Mouse (Mus musculus): ENCODE measurements around the gene Gjb3. TPM values are rescaled to one million over a fixed set of nuclear protein-coding genes. Genes with fewer than 3 reads are reported as not detected.

The Gjb3 gene
- total and polyA plus RNA-seq, 3 experiments = not detected

GRCm38 (mm10) chr4:127324759-127325158 lies 5.9 kb downstream of the Gjb3 start:
- Histone ChIP-seq H3K9ac (ENCODE audit: control insufficient read depth, low read depth, low read length, poor library complexity, severe bottlenecking) (no peak overlapping the region), H3K27me3 (ENCODE audit: control insufficient read depth in 1 of 2, insufficient read depth in 2 of 2, low read length in 2 of 2) (no peaks in the 10 kb centered on the region), H3K36me3 (ENCODE audit: control insufficient read depth in 1 of 2, insufficient read depth in 2 of 2, low read length in 2 of 2) (no peaks in the 10 kb centered on the region), H3K4me3 (ENCODE audit: control insufficient read depth in 1 of 2, insufficient read depth in 1 of 2, low read depth in 2 of 2, low read length in 2 of 2) (no peak overlapping the region), H3K9me3 (replicated peaks; ENCODE audit: insufficient read depth, low read length) (no peaks in the 10 kb centered on the region), H3K4me1 (ENCODE audit: control insufficient read depth in 1 of 2, insufficient read depth in 2 of 2, low read length in 2 of 2) (no peaks in the 10 kb centered on the region), H3K79me2 (ENCODE audit: control insufficient read depth, insufficient read depth, low read length, poor library complexity) (no peaks in the 10 kb centered on the region), H3K27ac (ENCODE audit: control insufficient read depth, low read depth, low read length) (no peak overlapping the region)
- peak; percentile 37 for DNase-seq (ENCODE audit: low read depth, low spot score)
- TF ChIP-seq SMC3 (IDR thresholded peaks at IDR 0.05; ENCODE audit: low read depth, low read length) (peak; percentile 24; the same call in 1 of the 2 replicates), USF1 (IDR thresholded peaks at IDR 0.05; ENCODE audit: low read depth, low read length) (no peak), RAD21 (IDR thresholded peaks at IDR 0.05; ENCODE audit: low read depth, low read length) (peak; percentile 26), MAX (IDR thresholded peaks at IDR 0.05; ENCODE audit: low read length) (0 out of 2 replicates have a peak, but pooled peaks have one; percentile 15), CTCF (IDR thresholded peaks at IDR 0.05 in 2 of 3, conservative IDR thresholded peaks at IDR 0.05 in 1 of 3; ENCODE audit: control insufficient read depth in 1 of 3, insufficient read depth in 1 of 3, low read depth in 2 of 3, low read length in 3 of 3, poor library complexity in 1 of 3, severe bottlenecking in 1 of 3) (peak; percentile 40 to 58 (median 45))

- no peaks in the 10 kb centered on the region for H3K79me2 ChIP-seq (ENCODE audit: control insufficient read depth, insufficient read depth, low read length, poor library complexity)
- DNase-seq (ENCODE audit: low read depth, low spot score) = no peak
- no peak overlapping the region for H3K9ac ChIP-seq (ENCODE audit: control insufficient read depth, low read depth, low read length, poor library complexity, severe bottlenecking)
Measured at GRCm38 (mm10) chr4:127324296-127324695, 6.3 kb downstream of the Gjb3 start.

GRCm38 (mm10) chr4:127323651-127324050 lies 7.0 kb downstream of the Gjb3 start:
- no peak overlapping the region for H3K9ac ChIP-seq (ENCODE audit: control insufficient read depth, low read depth, low read length, poor library complexity, severe bottlenecking)
- H3K79me2 ChIP-seq (ENCODE audit: control insufficient read depth, insufficient read depth, low read length, poor library complexity) = no peaks in the 10 kb centered on the region
- H3K4me1 ChIP-seq (ENCODE audit: control insufficient read depth in 1 of 2, insufficient read depth in 2 of 2, low read length in 2 of 2) = no peaks in the 10 kb centered on the region
- H3K27me3 ChIP-seq (ENCODE audit: control insufficient read depth in 1 of 2, insufficient read depth in 2 of 2, low read length in 2 of 2) = no peaks in the 10 kb centered on the region
- no peaks in the 10 kb centered on the region for H3K36me3 ChIP-seq (ENCODE audit: control insufficient read depth in 1 of 2, insufficient read depth in 2 of 2, low read length in 2 of 2)
- H3K4me3 ChIP-seq (ENCODE audit: control insufficient read depth in 1 of 2, insufficient read depth in 1 of 2, low read depth in 2 of 2, low read length in 2 of 2) = no peak overlapping the region
- DNase-seq (ENCODE audit: low read depth, low spot score) = no peak
- H3K27ac ChIP-seq (ENCODE audit: control insufficient read depth, low read depth, low read length) = no peak overlapping the region
- no peaks in the 10 kb centered on the region for H3K9me3 ChIP-seq (replicated peaks; ENCODE audit: insufficient read depth, low read length)
- TF ChIP-seq MYB (IDR thresholded peaks at IDR 0.05; ENCODE audit: low read depth, low read length) = no peak
- no peak for TF ChIP-seq TBP (IDR thresholded peaks at IDR 0.05; ENCODE audit: low read depth, low read length)
- TF ChIP-seq GATA1 (IDR thresholded peaks at IDR 0.05; ENCODE audit: low read depth, low read length) = no peak
- TF ChIP-seq ELF1 (IDR thresholded peaks at IDR 0.05; ENCODE audit: low read depth, low read length) = no peak

More at GRCm38 (mm10) chr4:127324296-127324695, 6.3 kb downstream of the Gjb3 start:
- Histone ChIP-seq H3K9me3 (replicated peaks; ENCODE audit: insufficient read depth, low read length) (no peaks in the 10 kb centered on the region), H3K27ac (ENCODE audit: control insufficient read depth, low read depth, low read length) (no peak overlapping the region), H3K27me3 (ENCODE audit: control insufficient read depth in 1 of 2, insufficient read depth in 2 of 2, low read length in 2 of 2) (no peaks in the 10 kb centered on the region), H3K4me3 (ENCODE audit: control insufficient read depth in 1 of 2, insufficient read depth in 1 of 2, low read depth in 2 of 2, low read length in 2 of 2) (no peak overlapping the region), H3K4me1 (ENCODE audit: control insufficient read depth in 1 of 2, insufficient read depth in 2 of 2, low read length in 2 of 2) (no peaks in the 10 kb centered on the region), H3K36me3 (ENCODE audit: control insufficient read depth in 1 of 2, insufficient read depth in 2 of 2, low read length in 2 of 2) (no peaks in the 10 kb centered on the region)
- no peak for TF ChIP-seq ZKSCAN1 (IDR thresholded peaks at IDR 0.05; ENCODE audit: low read depth, low read length)
- no peak for TF ChIP-seq TCF12 (IDR thresholded peaks at IDR 0.05; ENCODE audit: low read depth, low read length)
- no peak for TF ChIP-seq ETS1 (IDR thresholded peaks at IDR 0.05; ENCODE audit: low read depth, low read length)
- no peak for TF ChIP-seq NELFE (IDR thresholded peaks at IDR 0.05; ENCODE audit: low read depth, low read length)
- no peak for TF ChIP-seq MYC (IDR thresholded peaks at IDR 0.05; ENCODE audit: low read depth, low read length)
